Mouse (Mus musculus): ENCODE data around the gene Rhbdf1. TPM values are rescaled to one million over a fixed set of nuclear protein-coding genes. Genes with fewer than 3 reads are reported as not detected.

The Rhbdf1 gene
- total and polyA plus RNA-seq, 3 experiments, result 24.7 to 37.6 (median 34.2) TPM

DNA sequence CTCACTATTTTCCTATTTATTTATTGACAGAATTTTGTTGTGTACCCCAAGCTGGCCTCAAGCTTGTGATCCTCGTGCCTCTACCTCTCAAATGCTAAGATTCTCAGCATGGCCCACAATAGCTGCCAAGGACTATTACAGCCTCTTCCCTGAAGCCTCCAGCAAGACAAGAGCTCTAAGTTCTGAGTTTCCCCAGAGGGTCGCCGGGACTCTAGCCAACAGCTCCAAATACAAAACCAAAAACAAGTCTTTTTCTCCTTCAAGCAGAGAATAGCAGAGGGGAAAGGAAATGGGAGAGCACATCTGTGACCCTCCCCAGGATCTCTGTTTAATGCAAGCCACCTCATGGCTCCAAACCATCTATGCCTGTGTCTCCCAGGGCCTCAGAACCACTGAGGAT, 22.0 kb upstream of the Rhbdf1 start:
- H3K36me3 ChIP-seq (replicated peaks in 1 of 2; ENCODE audit: control insufficient read depth in 1 of 2, insufficient read depth in 1 of 2, low read length in 1 of 2), result peaks cover 65 to 95% of the 10 kb centered on the region in 2 experiments
- no peaks in the 10 kb centered on the region for H3K79me2 ChIP-seq (replicated peaks; ENCODE audit: control insufficient read depth, extremely low read depth, insufficient read depth, poor library complexity, severe bottlenecking)
- no peaks in the 10 kb centered on the region for H3K9me3 ChIP-seq (replicated peaks; ENCODE audit: low read length)
- TF ChIP-seq IRF4 (IDR thresholded peaks at IDR 0.05; ENCODE audit: low read depth, low read length) (no peak), UBTF (IDR thresholded peaks at IDR 0.05; ENCODE audit: low read depth, low read length) (no peak), MAZ (IDR thresholded peaks at IDR 0.05; ENCODE audit: low read depth, low read length) (no peak), E2F4 (IDR thresholded peaks at IDR 0.05; ENCODE audit: insufficient replicate concordance, low read depth, low read length) (no peak)
- H3K4me3 ChIP-seq (replicated peaks in 1 of 3; ENCODE audit: low read depth in 2 of 3, low read length in 2 of 3, poor library complexity in 1 of 3), result no peak overlapping the region
- no peak for DNase-seq (ENCODE audit: extremely low read depth)
- H3K27me3 ChIP-seq (replicated peaks), result no peaks in the 10 kb centered on the region
- no peak overlapping the region for H3K27ac ChIP-seq (ENCODE audit: insufficient read depth, low read depth)
- no peak overlapping the region for H3K4me2 ChIP-seq (ENCODE audit: insufficient read depth, low read depth, poor library complexity, severe bottlenecking)
- H3K4me1 ChIP-seq (ENCODE audit: control insufficient read depth in 1 of 2, insufficient read depth in 2 of 2), result peaks cover 0 to 48% of the 10 kb centered on the region in 2 experiments; a peak in 2 of 4 replicates
- dilution Hi-C loops (cut with MboI; ENCODE audit: extremely low pct_ligation_motif_present, extremely low pct_unique_long_range_greater_than_20kb, low sequenced_read_pairs), result no loop called here
- no peak overlapping the region for H3K9ac ChIP-seq (ENCODE audit: insufficient read depth, low read depth)
- in situ Hi-C loops (cut with MboI; ENCODE audit: low pct_ligation_motif_present, low pct_unique_long_range_greater_than_20kb, low sequenced_read_pairs), result no loop called here

DNA sequence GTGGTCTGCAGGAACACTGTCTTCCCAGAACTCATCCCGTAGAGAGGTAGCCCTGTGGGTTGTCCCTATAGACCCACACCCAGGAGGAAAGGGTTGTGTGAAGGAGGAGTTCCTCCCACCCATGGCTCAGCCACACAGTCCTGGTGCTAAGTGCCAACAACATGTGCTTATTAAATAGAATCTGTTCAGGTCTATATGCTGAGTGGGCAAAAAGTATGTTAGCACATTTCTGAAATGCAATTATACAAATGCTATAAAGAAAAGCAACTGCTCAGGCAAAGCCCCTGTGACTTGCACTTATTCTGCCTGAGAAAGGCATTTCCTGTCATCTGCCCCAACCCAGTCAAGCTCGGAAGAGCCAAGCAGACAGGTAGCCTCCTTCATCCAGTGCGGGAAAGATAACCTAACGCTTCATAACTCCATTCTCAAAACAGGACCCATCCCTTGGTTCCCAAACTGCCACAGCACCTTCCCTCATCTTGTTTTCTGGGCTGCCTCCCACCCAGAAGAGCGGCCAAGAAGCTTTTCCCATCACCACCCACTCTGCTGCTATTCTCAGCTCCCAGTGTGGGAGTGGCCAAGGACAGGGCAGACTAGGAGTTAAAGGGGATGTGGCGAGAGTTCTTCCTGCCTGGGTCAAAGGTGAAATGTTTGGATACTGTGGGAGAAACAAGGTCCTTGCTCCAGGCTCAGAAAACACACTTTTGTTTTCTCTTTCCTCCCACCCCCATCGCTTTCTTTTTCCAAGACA, 21.3 kb upstream of the Rhbdf1 start:
- in situ Hi-C loops (cut with MboI; ENCODE audit: low pct_ligation_motif_present, low pct_unique_long_range_greater_than_20kb, low sequenced_read_pairs) (no loop called here), dilution Hi-C loops (cut with MboI; ENCODE audit: extremely low pct_ligation_motif_present, extremely low pct_unique_long_range_greater_than_20kb, low sequenced_read_pairs) (no loop called here)
- no peak for TF ChIP-seq KAT2A (IDR thresholded peaks at IDR 0.05; ENCODE audit: insufficient replicate concordance, low read length)
- TF ChIP-seq MAFK (IDR thresholded peaks at IDR 0.05; ENCODE audit: insufficient replicate concordance, low read length), result peak; percentile 64
- no peak for TF ChIP-seq SIN3A (IDR thresholded peaks at IDR 0.05; ENCODE audit: low read length)
- no peak overlapping the region for H3K4me3 ChIP-seq (replicated peaks in 1 of 3; ENCODE audit: low read depth in 2 of 3, low read length in 2 of 3, poor library complexity in 1 of 3)
- H3K4me2 ChIP-seq (ENCODE audit: insufficient read depth, low read depth, poor library complexity, severe bottlenecking), result no peak overlapping the region
- H3K27me3 ChIP-seq (replicated peaks), result no peaks in the 10 kb centered on the region
- H3K27ac ChIP-seq (ENCODE audit: insufficient read depth, low read depth), result no peak overlapping the region
- no peak for DNase-seq (ENCODE audit: extremely low read depth)
- H3K9me3 ChIP-seq (replicated peaks; ENCODE audit: low read length), result no peaks in the 10 kb centered on the region
- no peak overlapping the region for H3K9ac ChIP-seq (ENCODE audit: insufficient read depth, low read depth)
- peaks cover 70 to 96% of the 10 kb centered on the region in 2 experiments for H3K36me3 ChIP-seq (replicated peaks in 1 of 2; ENCODE audit: control insufficient read depth in 1 of 2, insufficient read depth in 1 of 2, low read length in 1 of 2)
- H3K4me1 ChIP-seq (ENCODE audit: control insufficient read depth in 1 of 2, insufficient read depth in 2 of 2), result peaks cover 0 to 52% of the 10 kb centered on the region in 2 experiments; a peak in 2 of 4 replicates
- no peaks in the 10 kb centered on the region for H3K79me2 ChIP-seq (replicated peaks; ENCODE audit: control insufficient read depth, extremely low read depth, insufficient read depth, poor library complexity, severe bottlenecking)

DNA sequence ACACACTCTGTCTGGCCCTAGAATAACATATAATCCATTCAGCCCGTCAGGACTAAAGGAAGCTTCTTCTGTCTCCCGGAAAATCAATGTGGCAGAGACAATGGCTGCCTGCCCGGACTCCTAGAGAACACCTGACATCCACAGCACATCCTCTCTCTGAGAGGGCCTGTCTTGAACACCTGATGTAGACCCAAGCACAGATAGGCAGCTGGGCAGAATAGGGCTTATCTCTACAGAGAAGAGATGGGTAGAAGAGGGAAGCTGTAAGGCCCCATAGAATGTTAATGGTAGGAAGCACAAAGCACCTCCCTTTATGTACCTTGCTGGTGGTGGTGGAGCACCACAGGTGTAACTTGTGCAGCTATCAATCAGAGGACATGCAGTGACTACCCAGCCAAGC, 20.1 kb upstream of the Rhbdf1 start:
- no peak for TF ChIP-seq CHD2 (IDR thresholded peaks at IDR 0.05; ENCODE audit: low read length)
- TF ChIP-seq NRF1 (IDR thresholded peaks at IDR 0.05; ENCODE audit: low read depth, low read length), result no peak
- TF ChIP-seq ETS1 (conservative IDR thresholded peaks at IDR 0.05; ENCODE audit: low read depth, low read length), result no peak
- no peak overlapping the region for H3K4me3 ChIP-seq (replicated peaks in 1 of 3; ENCODE audit: low read depth in 2 of 3, low read length in 2 of 3, poor library complexity in 1 of 3)
- no peaks in the 10 kb centered on the region for H3K9me3 ChIP-seq (replicated peaks; ENCODE audit: low read length)
- H3K4me1 ChIP-seq (ENCODE audit: control insufficient read depth in 1 of 2, insufficient read depth in 2 of 2), result peaks cover 10 to 52% of the 10 kb centered on the region in 2 experiments
- H3K4me2 ChIP-seq (ENCODE audit: insufficient read depth, low read depth, poor library complexity, severe bottlenecking), result no peak overlapping the region
- DNase-seq (ENCODE audit: extremely low read depth), result no peak
- no peak overlapping the region for H3K9ac ChIP-seq (ENCODE audit: insufficient read depth, low read depth)
- in situ Hi-C loops (cut with MboI; ENCODE audit: low pct_ligation_motif_present, low pct_unique_long_range_greater_than_20kb, low sequenced_read_pairs), result no loop called here
- no peak overlapping the region for H3K27ac ChIP-seq (ENCODE audit: insufficient read depth, low read depth)
- dilution Hi-C loops (cut with MboI; ENCODE audit: extremely low pct_ligation_motif_present, extremely low pct_unique_long_range_greater_than_20kb, low sequenced_read_pairs), result no loop called here
- peaks cover 66 to 91% of the 10 kb centered on the region in 2 experiments for H3K36me3 ChIP-seq (replicated peaks in 1 of 2; ENCODE audit: control insufficient read depth in 1 of 2, insufficient read depth in 1 of 2, low read length in 1 of 2)
- H3K27me3 ChIP-seq (replicated peaks), result no peaks in the 10 kb centered on the region
- H3K79me2 ChIP-seq (replicated peaks; ENCODE audit: control insufficient read depth, extremely low read depth, insufficient read depth, poor library complexity, severe bottlenecking), result no peaks in the 10 kb centered on the region

All from CH12.LX (cell line).